Mouse (Mus musculus): ENCODE measurements around the gene Galnt6.

DNA sequence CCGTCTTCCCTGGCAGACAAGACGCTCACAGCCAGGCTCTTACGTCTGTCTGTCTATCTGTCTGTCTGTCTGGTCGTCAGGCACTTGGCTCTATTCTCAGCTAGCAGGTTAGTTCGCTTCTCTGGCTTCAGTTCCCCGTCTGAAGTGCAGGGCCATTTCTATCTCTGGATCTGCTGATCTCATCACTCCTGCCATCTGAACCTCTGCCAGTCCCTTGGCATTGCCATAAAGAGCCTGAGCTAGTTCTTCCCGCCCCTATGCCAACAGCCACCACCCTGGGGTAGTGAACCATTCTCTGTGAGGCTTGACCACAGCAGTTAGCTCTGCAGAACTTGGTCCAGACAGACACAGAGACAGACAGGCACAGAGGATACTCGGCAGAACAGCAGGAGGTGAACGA, 68.9 kb downstream of the Galnt6 start:
- no peak for TF ChIP-seq CTCF (IDR thresholded peaks at IDR 0.05; ENCODE audit: borderline replicate concordance, extremely low read depth, insufficient read depth, insufficient read length)
- no peak for TF ChIP-seq POLR2A (IDR thresholded peaks at IDR 0.05; ENCODE audit: borderline replicate concordance, extremely low read depth, insufficient read depth, insufficient read length, poor library complexity, severe bottlenecking)
